Mouse (Mus musculus): ENCODE results near the gene Snx29. TPM values are rescaled to one million over a fixed set of nuclear protein-coding genes. Genes with fewer than 3 reads are reported as not detected.

Gene Snx29
- total RNA-seq, 2 experiments from 2014 or later = 7.3 to 8.4 TPM

- no peak for ATAC-seq (replicated peaks; ENCODE audit: low FRiP score, poor library complexity, severe bottlenecking)
These were observed 371.7 kb downstream of the Snx29 start for GRCm38 (mm10) chr16:11694386-11694785.

- ATAC-seq (replicated peaks; ENCODE audit: low FRiP score, poor library complexity, severe bottlenecking) = no peak
These were observed 374.1 kb downstream of the Snx29 start for GRCm38 (mm10) chr16:11696767-11697166.

GRCm38 (mm10) chr16:11697710-11698357, 375.1 kb downstream of the Snx29 start:
- ATAC-seq (replicated peaks; ENCODE audit: low FRiP score, poor library complexity, severe bottlenecking) = no peak

- no peak for ATAC-seq (replicated peaks; ENCODE audit: low FRiP score, poor library complexity, severe bottlenecking)
These were observed 378.9 kb downstream of the Snx29 start for GRCm38 (mm10) chr16:11701579-11701978.

- no peak for ATAC-seq (replicated peaks; ENCODE audit: low FRiP score, poor library complexity, severe bottlenecking)
These were observed 381.4 kb downstream of the Snx29 start for GRCm38 (mm10) chr16:11704096-11704495.

GRCm38 (mm10) chr16:11705456-11705855, 382.7 kb downstream of the Snx29 start:
- ATAC-seq (replicated peaks; ENCODE audit: low FRiP score, poor library complexity, severe bottlenecking) = no peak

GRCm38 (mm10) chr16:11708097-11708496, 385.4 kb downstream of the Snx29 start:
- ATAC-seq (replicated peaks; ENCODE audit: low FRiP score, poor library complexity, severe bottlenecking) = no peak

GRCm38 (mm10) chr16:11709382-11709781, 386.7 kb downstream of the Snx29 start:
- ATAC-seq (replicated peaks; ENCODE audit: low FRiP score, poor library complexity, severe bottlenecking) = no peak

- ATAC-seq (replicated peaks; ENCODE audit: low FRiP score, poor library complexity, severe bottlenecking) = no peak
These were observed 387.4 kb downstream of the Snx29 start for GRCm38 (mm10) chr16:11709999-11710667.

- ATAC-seq (replicated peaks; ENCODE audit: low FRiP score, poor library complexity, severe bottlenecking) = no peak
These were observed 390.7 kb downstream of the Snx29 start for GRCm38 (mm10) chr16:11713265-11713865.

GRCm38 (mm10) chr16:11716932-11717331, 394.2 kb downstream of the Snx29 start:
- no peak for ATAC-seq (replicated peaks; ENCODE audit: low FRiP score, poor library complexity, severe bottlenecking)

GRCm38 (mm10) chr16:11725901-11726300, 403.2 kb downstream of the Snx29 start:
- ATAC-seq (replicated peaks; ENCODE audit: low FRiP score, poor library complexity, severe bottlenecking) = no peak

- ATAC-seq (replicated peaks; ENCODE audit: low FRiP score, poor library complexity, severe bottlenecking) = no peak
These were observed 404.6 kb downstream of the Snx29 start for GRCm38 (mm10) chr16:11727331-11727730.

- no peak for ATAC-seq (replicated peaks; ENCODE audit: low FRiP score, poor library complexity, severe bottlenecking)
These were observed 405.4 kb downstream of the Snx29 start for GRCm38 (mm10) chr16:11728131-11728530.

- ATAC-seq (replicated peaks; ENCODE audit: low FRiP score, poor library complexity, severe bottlenecking) = no peak
These were observed 405.9 kb downstream of the Snx29 start for GRCm38 (mm10) chr16:11728627-11729026.

- ATAC-seq (replicated peaks; ENCODE audit: low FRiP score, poor library complexity, severe bottlenecking) = no peak
These were observed 406.4 kb downstream of the Snx29 start for GRCm38 (mm10) chr16:11729111-11729510.

- no peak for ATAC-seq (replicated peaks; ENCODE audit: low FRiP score, poor library complexity, severe bottlenecking)
These were observed 407.1 kb downstream of the Snx29 start for GRCm38 (mm10) chr16:11729815-11730214.

GRCm38 (mm10) chr16:11731014-11731535, 408.4 kb downstream of the Snx29 start:
- ATAC-seq (replicated peaks; ENCODE audit: low FRiP score, poor library complexity, severe bottlenecking) = no peak

- ATAC-seq (replicated peaks; ENCODE audit: low FRiP score, poor library complexity, severe bottlenecking) = no peak
These were observed 415.6 kb downstream of the Snx29 start for GRCm38 (mm10) chr16:11738341-11738740.

- ATAC-seq (replicated peaks; ENCODE audit: low FRiP score, poor library complexity, severe bottlenecking) = no peak
These were observed 419.2 kb downstream of the Snx29 start for GRCm38 (mm10) chr16:11741951-11742350.

GRCm38 (mm10) chr16:11742351-11742750, 419.6 kb downstream of the Snx29 start:
- ATAC-seq (replicated peaks; ENCODE audit: low FRiP score, poor library complexity, severe bottlenecking) = no peak

Data from erythroid progenitor cell, adult 5-6 weeks (primary cell).